Mouse (Mus musculus): Measurements from ENCODE around the gene Adamtsl1. TPM values are rescaled to one million over a fixed set of nuclear protein-coding genes. Genes with fewer than 3 reads are reported as not detected.

Gene Adamtsl1
- polyA plus RNA-seq, 1 experiment from 2014 or later, result 5.2 TPM

DNA sequence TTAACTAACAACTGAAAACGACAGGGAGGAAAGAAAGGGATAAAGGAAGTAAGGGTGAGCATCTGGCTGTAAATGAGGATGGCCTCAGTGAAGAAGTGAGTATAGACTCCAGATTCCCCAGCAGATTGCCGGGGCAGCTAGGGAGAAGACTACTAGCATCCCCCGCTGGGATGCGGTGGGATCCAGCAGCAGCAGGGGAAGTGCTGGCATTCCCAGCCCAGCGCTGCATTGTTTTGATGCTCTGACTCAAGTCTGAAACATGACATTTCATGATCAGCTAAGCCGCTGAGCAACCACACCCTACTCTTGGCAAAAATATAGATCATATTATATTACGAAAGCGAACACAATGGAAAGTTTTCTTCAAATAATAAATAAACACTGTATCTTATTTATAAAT, 526.9 kb downstream of the Adamtsl1 start:
- DNase-seq (ENCODE audit: low spot score) (peak; percentile 6), ATAC-seq (no peak)
- Histone ChIP-seq H3K27ac (ENCODE audit: low read length) (no peak overlapping the region), H3K4me1 (ENCODE audit: insufficient read depth, low read depth, low read length) (no peaks in the 10 kb centered on the region), H3K9me3 (ENCODE audit: low read length) (no peaks in the 10 kb centered on the region), H3K36me3 (ENCODE audit: insufficient read depth, low read length) (no peaks in the 10 kb centered on the region), H3K4me3 (ENCODE audit: low read depth, low read length) (no peak overlapping the region), H3K9ac (replicated peaks; ENCODE audit: low read depth) (no peak overlapping the region), H3K27me3 (replicated peaks; ENCODE audit: insufficient read depth, low read length) (no peaks in the 10 kb centered on the region), H3K4me2 (replicated peaks; ENCODE audit: low read depth, low read length) (no peak overlapping the region)
- WGBS, result 33% methylated on average over 8 of the region's 8 CpGs
- TF ChIP-seq CTCF (IDR thresholded peaks at IDR 0.05) (no peak), EP300 (IDR thresholded peaks at IDR 0.05) (no peak)

DNA sequence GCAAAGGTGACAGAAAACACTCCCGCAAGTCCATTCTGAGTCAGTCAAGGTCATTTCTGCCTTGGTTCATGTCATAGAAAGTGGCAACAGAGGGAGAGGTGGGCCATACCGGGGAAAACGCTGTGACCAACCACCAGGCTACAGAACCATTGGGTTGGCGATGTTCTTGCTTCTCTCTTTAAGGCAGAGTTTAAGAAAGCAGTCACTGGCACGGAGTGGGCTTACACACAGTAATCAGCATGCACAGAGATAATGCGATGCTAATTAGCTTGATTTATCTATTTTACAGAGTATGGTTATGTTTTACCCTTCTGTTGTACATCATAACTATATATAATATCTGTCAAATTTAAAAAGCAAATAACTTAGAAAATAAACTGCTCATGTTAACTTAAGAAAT, 531.5 kb downstream of the Adamtsl1 start:
- Histone ChIP-seq H3K36me3 (ENCODE audit: insufficient read depth, low read length) (no peaks in the 10 kb centered on the region), H3K4me1 (ENCODE audit: insufficient read depth, low read depth, low read length) (no peaks in the 10 kb centered on the region), H3K27ac (ENCODE audit: low read length) (no peak overlapping the region), H3K27me3 (replicated peaks; ENCODE audit: insufficient read depth, low read length) (no peaks in the 10 kb centered on the region), H3K4me3 (ENCODE audit: low read depth, low read length) (no peak overlapping the region), H3K4me2 (replicated peaks; ENCODE audit: low read depth, low read length) (no peak overlapping the region), H3K9me3 (ENCODE audit: low read length) (no peaks in the 10 kb centered on the region), H3K9ac (replicated peaks; ENCODE audit: low read depth) (no peak overlapping the region)
- ATAC-seq (no peak), DNase-seq (ENCODE audit: low spot score) (no peak)
- no peak for TF ChIP-seq CTCF (IDR thresholded peaks at IDR 0.05)
- no peak for TF ChIP-seq EP300 (IDR thresholded peaks at IDR 0.05)
- 89% methylated on average over 6 of the region's 6 CpGs for WGBS

DNA sequence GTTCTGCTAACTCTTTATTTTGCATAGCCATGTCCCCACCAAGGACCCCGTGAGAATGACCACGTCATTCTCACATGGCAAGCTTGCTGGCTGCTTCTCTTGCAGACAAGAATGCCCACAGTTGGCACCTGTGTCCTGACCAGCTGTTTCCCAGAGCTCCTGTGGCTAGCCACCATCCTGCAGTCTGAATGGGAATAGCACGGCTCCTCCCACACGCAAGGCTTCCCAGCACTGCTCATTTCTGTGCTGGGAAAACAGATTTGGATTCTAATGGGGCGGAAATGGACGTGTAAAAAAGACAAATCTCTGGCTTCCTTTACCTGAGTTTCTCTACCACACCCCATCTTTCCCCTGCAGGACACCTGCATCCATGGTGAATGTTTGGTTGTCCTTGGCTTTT, 531.9 kb downstream of the Adamtsl1 start:
- no peaks in the 10 kb centered on the region for H3K27me3 ChIP-seq (replicated peaks; ENCODE audit: insufficient read depth, low read length)
- no peak for TF ChIP-seq EP300 (IDR thresholded peaks at IDR 0.05)
- no peak for TF ChIP-seq CTCF (IDR thresholded peaks at IDR 0.05)
- whole genome bisulfite sequencing, result 59% methylated on average over 6 of the region's 6 CpGs
- H3K9me3 ChIP-seq (ENCODE audit: low read length), result no peaks in the 10 kb centered on the region
- H3K36me3 ChIP-seq (ENCODE audit: insufficient read depth, low read length), result no peaks in the 10 kb centered on the region
- H3K27ac ChIP-seq (ENCODE audit: low read length), result no peak overlapping the region
- DNase-seq (ENCODE audit: low spot score), result peak; percentile 7
- no peak overlapping the region for H3K4me2 ChIP-seq (replicated peaks; ENCODE audit: low read depth, low read length)
- no peak overlapping the region for H3K9ac ChIP-seq (replicated peaks; ENCODE audit: low read depth)
- no peak for ATAC-seq
- H3K4me1 ChIP-seq (ENCODE audit: insufficient read depth, low read depth, low read length), result no peaks in the 10 kb centered on the region
- H3K4me3 ChIP-seq (ENCODE audit: low read depth, low read length), result no peak overlapping the region

DNA sequence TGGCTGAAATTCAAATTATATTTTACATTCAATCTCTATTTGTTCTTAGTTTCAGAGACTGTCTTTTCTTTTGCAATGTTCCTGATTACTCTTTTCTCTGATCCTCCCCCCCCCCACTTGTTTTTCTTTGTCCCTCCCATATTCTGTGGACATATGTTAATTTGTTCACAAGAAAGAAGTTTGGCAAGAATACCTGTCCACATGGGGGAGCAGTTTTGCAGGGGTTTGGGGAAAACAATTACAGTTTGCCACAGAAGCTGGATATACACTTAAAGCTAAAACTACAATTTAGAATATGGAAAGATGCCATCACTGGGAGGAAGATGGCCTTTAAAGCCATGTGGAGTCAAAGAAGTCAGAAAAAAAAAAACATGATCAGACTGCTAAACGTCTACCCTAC, 532.9 kb downstream of the Adamtsl1 start:
- H3K27me3 ChIP-seq (replicated peaks; ENCODE audit: insufficient read depth, low read length), result no peaks in the 10 kb centered on the region
- H3K27ac ChIP-seq (ENCODE audit: low read length), result no peak overlapping the region
- H3K4me3 ChIP-seq (ENCODE audit: low read depth, low read length), result no peak overlapping the region
- H3K36me3 ChIP-seq (ENCODE audit: insufficient read depth, low read length), result no peaks in the 10 kb centered on the region
- ATAC-seq, result no peak
- no peaks in the 10 kb centered on the region for H3K9me3 ChIP-seq (ENCODE audit: low read length)
- H3K4me2 ChIP-seq (replicated peaks; ENCODE audit: low read depth, low read length), result no peak overlapping the region
- DNase-seq (ENCODE audit: low spot score), result no peak
- TF ChIP-seq EP300 (IDR thresholded peaks at IDR 0.05) (no peak), CTCF (IDR thresholded peaks at IDR 0.05) (peak; percentile 47)
- WGBS, result 53% methylated on average over 1 of the region's 1 CpGs
- H3K4me1 ChIP-seq (ENCODE audit: insufficient read depth, low read depth, low read length), result no peaks in the 10 kb centered on the region
- H3K9ac ChIP-seq (replicated peaks; ENCODE audit: low read depth), result no peak overlapping the region

DNA sequence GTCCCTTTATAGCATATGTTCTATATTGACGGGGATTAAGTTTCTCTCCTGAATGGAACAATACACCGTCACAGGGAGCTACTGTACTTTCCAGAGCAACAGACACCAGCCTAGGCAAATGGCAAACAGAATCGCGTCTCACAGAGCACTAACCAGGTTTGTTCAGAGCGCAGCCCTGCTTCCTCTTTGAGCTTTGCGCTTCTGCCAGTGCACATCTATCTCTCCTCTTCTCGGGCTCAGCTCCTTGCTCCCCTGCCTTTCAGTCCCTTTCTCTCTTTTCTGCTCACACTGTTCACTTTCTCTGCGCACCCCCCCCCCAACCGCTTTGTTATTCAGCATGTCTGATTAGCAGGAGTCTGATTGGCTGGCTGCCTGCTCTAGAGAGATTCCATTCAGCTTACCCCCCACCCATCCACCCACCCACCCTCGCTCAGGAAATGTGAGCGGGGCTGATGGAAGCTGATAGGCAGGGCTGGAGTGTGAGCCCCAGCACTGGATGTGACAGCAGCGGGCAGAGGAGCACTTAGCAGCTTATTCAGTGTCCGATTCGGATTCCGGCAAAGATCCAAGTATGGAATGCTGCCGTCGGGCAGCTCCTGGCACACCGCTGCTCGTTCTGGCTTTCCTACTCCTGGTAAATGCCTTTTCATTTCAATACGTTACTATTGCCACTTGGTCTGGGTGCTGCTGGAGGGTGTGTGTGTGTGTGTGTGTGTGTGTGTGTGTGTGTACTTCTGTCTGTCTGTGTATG, 539.7 kb downstream of the Adamtsl1 start:
- H3K27me3 ChIP-seq (replicated peaks; ENCODE audit: insufficient read depth, low read length), result 0 out of 2 replicates have a peak, but pooled peaks cover 6% of the 10 kb centered on the region
- TF ChIP-seq EP300 (IDR thresholded peaks at IDR 0.05), result no peak
- TF ChIP-seq CTCF (IDR thresholded peaks at IDR 0.05), result no peak
- no peak overlapping the region for H3K27ac ChIP-seq (ENCODE audit: low read length)
- ATAC-seq, result peak; percentile 75
- no peaks in the 10 kb centered on the region for H3K36me3 ChIP-seq (ENCODE audit: insufficient read depth, low read length)
- no peaks in the 10 kb centered on the region for H3K9me3 ChIP-seq (ENCODE audit: low read length)
- H3K9ac ChIP-seq (replicated peaks; ENCODE audit: low read depth), result no peak overlapping the region
- peak overlapping the region; percentile 64 for H3K4me2 ChIP-seq (replicated peaks; ENCODE audit: low read depth, low read length)
- DNase-seq (ENCODE audit: low spot score), result peak; percentile 49
- WGBS, result under 1% methylated on average over 19 of the region's 20 CpGs
- peak overlapping the region; percentile 38 for H3K4me3 ChIP-seq (ENCODE audit: low read depth, low read length)
- no peaks in the 10 kb centered on the region for H3K4me1 ChIP-seq (ENCODE audit: insufficient read depth, low read depth, low read length)

DNA sequence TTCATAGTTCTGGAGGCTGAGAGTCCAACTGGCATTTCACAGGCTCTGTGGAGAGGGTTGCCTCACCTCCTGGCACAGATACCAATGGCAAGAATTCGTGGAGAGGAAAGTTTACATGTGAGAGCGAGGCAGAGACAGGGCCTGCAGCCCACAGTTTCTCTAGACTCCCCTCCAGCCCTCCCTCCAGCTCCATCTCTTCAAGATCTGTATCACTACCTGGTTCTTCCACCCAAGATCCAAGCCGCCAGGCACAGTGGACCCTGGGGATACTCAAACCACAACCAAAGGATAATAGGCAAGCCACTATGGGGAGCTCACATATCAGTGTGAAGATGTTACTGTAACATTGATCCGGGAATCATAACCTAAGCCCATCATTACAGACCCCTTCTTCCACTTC, 546.6 kb downstream of the Adamtsl1 start:
- no peaks in the 10 kb centered on the region for H3K27me3 ChIP-seq (replicated peaks; ENCODE audit: insufficient read depth, low read length)

More for the DNA sequence above, 546.6 kb downstream of the Adamtsl1 start:
- ATAC-seq, result no peak
- no peaks in the 10 kb centered on the region for H3K4me1 ChIP-seq (ENCODE audit: insufficient read depth, low read depth, low read length)
- no peak overlapping the region for H3K4me3 ChIP-seq (ENCODE audit: low read depth, low read length)
- no peak for TF ChIP-seq EP300 (IDR thresholded peaks at IDR 0.05)
- no peaks in the 10 kb centered on the region for H3K9me3 ChIP-seq (ENCODE audit: low read length)
- H3K27ac ChIP-seq (ENCODE audit: low read length), result no peak overlapping the region
- H3K9ac ChIP-seq (replicated peaks; ENCODE audit: low read depth), result no peak overlapping the region
- H3K4me2 ChIP-seq (replicated peaks; ENCODE audit: low read depth, low read length), result no peak overlapping the region
- no peaks in the 10 kb centered on the region for H3K36me3 ChIP-seq (ENCODE audit: insufficient read depth, low read length)
- DNase-seq (ENCODE audit: low spot score), result no peak
- WGBS, result 68% methylated on average over 4 of the region's 4 CpGs
